In genomic region chr7:75796474-75796873, GRCm38 (mm10) we compare ENCODE assay signal across 9 mouse cellular contexts. TPM values are rescaled to one million over a fixed set of nuclear protein-coding genes. Genes with fewer than 3 reads are reported as not detected.
A peak's percentile ranks its signal among the peaks of the same experiment; 100 is the strongest.
DNase-seq lines count a peak whose midpoint lies in the region; ATAC-seq lines count a peak whose summit lies in the region.
"Had no signal": no experiment of that assay in that cellular context is flagged by ENCODE, and none has a peak within 500 bp of the region (broad histone marks: within the 10 kb centered on the region; RNA-seq: fewer than 3 reads in every experiment).

No protein-coding gene starts in this region.

- intact Hi-C loops in left cerebral cortex, postnatal 4 days (cut with DNase I), result no loop called here

- peak; percentile 51 for DNase-seq in lung, postnatal 25 days (ENCODE audit: low spot score)
- no peak for DNase-seq in lung, postnatal 10 days
- DNase-seq in intestine, embryonic 14.5 days (ENCODE audit: low spot score), result no peak
- DNase-seq in naive thymus-derived CD4-positive, alpha-beta T cell, adult 2 months (ENCODE audit: low read depth), result peak; percentile 78
- DNase-seq in left cerebral cortex, postnatal 4 days, result no peak
- DNase-seq in testis, postnatal 10 days (ENCODE audit: low spot score), result no peak

- no peak overlapping the region for H3K9ac ChIP-seq in intestine, embryonic 14.5 days (ENCODE audit: low read length)
- H3K9ac ChIP-seq: neural tube, embryonic 12.5 days had no signal

- H3K9me3 ChIP-seq in intestine, embryonic 14.5 days (ENCODE audit: control insufficient read depth, low read length), result 0 out of 2 replicates have a peak, but pooled peaks cover 2% of the 10 kb centered on the region
- H3K9me3 ChIP-seq: neural tube, embryonic 12.5 days had no signal

- H3K4me2 ChIP-seq in intestine, embryonic 14.5 days (ENCODE audit: low read length), result no peak overlapping the region
- H3K4me2 ChIP-seq: neural tube, embryonic 12.5 days had no signal

- peak; percentile 37; the same call in 1 of the 2 replicates for ATAC-seq in intestine, embryonic 14.5 days (replicated peaks; ENCODE audit: low FRiP score, low TSS enrichment, low read depth)

- peak overlapping the region; percentile 60 for H3K27ac ChIP-seq in brown adipose tissue, adult 24 weeks (replicated peaks; ENCODE audit: low read depth, low read length)
- no peak overlapping the region for H3K27ac ChIP-seq in intestine, embryonic 14.5 days (ENCODE audit: low read depth)
- H3K27ac ChIP-seq: neural tube, embryonic 12.5 days had no signal

- no peaks in the 10 kb centered on the region for H3K36me3 ChIP-seq in intestine, embryonic 14.5 days (ENCODE audit: control insufficient read depth, insufficient read depth, low read length)
- H3K36me3 ChIP-seq: neural tube, embryonic 12.5 days had no signal

- H3K4me1 ChIP-seq in brown adipose tissue, adult 24 weeks (ENCODE audit: control insufficient read depth, insufficient read depth, insufficient read length, low read length), result peaks cover 10% of the 10 kb centered on the region; the same call in 1 of the 2 replicates
- peaks cover 14% of the 10 kb centered on the region; the same call in 1 of the 2 replicates for H3K4me1 ChIP-seq in intestine, embryonic 14.5 days (replicated peaks; ENCODE audit: control insufficient read depth, insufficient read depth, low read length)

- no peaks in the 10 kb centered on the region for H3K27me3 ChIP-seq in intestine, embryonic 14.5 days (replicated peaks; ENCODE audit: control insufficient read depth, insufficient read depth, low read length)
- H3K27me3 ChIP-seq: neural tube, embryonic 12.5 days had no signal

- no peak overlapping the region for H3K4me3 ChIP-seq in brown adipose tissue, adult 24 weeks (ENCODE audit: insufficient read depth, low read depth, low read length)
- H3K4me3 ChIP-seq in intestine, embryonic 14.5 days (ENCODE audit: low read depth, low read length), result no peak overlapping the region
- H3K4me3 ChIP-seq: erythroblast, embryonic 14.5 days; neural tube, embryonic 12.5 days had no signal

- 7% methylated on average over 9 of the region's 9 CpGs for WGBS in intestine, embryonic 14.5 days

RNA-seq across cellular contexts. Expression of gene Klhl25, which starts 51.6 kb away (rescaled TPM):
- polyA plus RNA-seq in brown adipose tissue, adult 24 weeks (2012; ENCODE audit: insufficient read depth, insufficient read length, missing spikeins), result 4.7 and 8.6 TPM in 2 replicates
- 12.4 and 14.0 TPM in 2 replicates for polyA plus RNA-seq in intestine, embryonic 14.5 days (2014; fragmentation: Nextera tagmentation; extraction: Ambion mirVana)
- total RNA-seq in left cerebral cortex, postnatal 4 days (2021), result 10 to 100 TPM; 29.6 to 33.5 TPM

Comparison
In these comparisons a context has a peak if more than half of its experiments do, and no peak if none do; other contexts are left out.
1. DNase-seq: peak in lung, postnatal 25 days (single experiment) and naive thymus-derived CD4-positive, alpha-beta T cell, adult 2 months (single experiment); none in lung, postnatal 10 days (single experiment), intestine, embryonic 14.5 days (single experiment), left cerebral cortex, postnatal 4 days (single experiment) and testis, postnatal 10 days (single experiment).